Mouse (Mus musculus) embryonic facial prominence, embryonic 12.5 days (tissue): ENCODE measurements around the gene Cenpi. TPM values are rescaled to one million over a fixed set of nuclear protein-coding genes. Genes with fewer than 3 reads are reported as not detected.
"Not testable (repeated sequence)": the region's sequence is repeated elsewhere in the genome, so short reads cannot be mapped to it uniquely, and the experiment has no call there.

Source experiments
- ATAC-seq: fragments of 200-750 bp; cut with Nextera tagmentation; 2 replicates; pipeline ENCODE4 v1.8.0; 2017; ENCODE audit not compliant: insufficient number of reproducible peaks, insufficient read depth, low FRiP score, low TSS enrichment
- H3K27ac ChIP-seq: fragments of 300-500 bp; sonication (generic); 2 replicates; pipeline ENCODE4 v1.5.1; 2016; ENCODE audit warnings: mild to moderate bottlenecking
- H3K27me3 ChIP-seq: fragments of 300-500 bp; sonication (generic); 2 replicates; pipeline ENCODE4 v1.6.1; 2016; ENCODE audit warnings: mild to moderate bottlenecking, moderate library complexity
- H3K36me3 ChIP-seq: fragments of 300-500 bp; sonication (generic); 2 replicates; pipeline ENCODE4 v1.6.1; 2016; ENCODE audit warnings: mild to moderate bottlenecking
- H3K4me1 ChIP-seq: fragments of 300-500 bp; sonication (generic); 2 replicates; pipeline ENCODE4 v1.6.1; 2016
- H3K4me2 ChIP-seq: fragments of 300-500 bp; sonication (generic); replicated peaks from 2 replicates; pipeline ENCODE4 v1.6.1; 2016; ENCODE audit warnings: mild to moderate bottlenecking, moderate library complexity
- H3K4me3 ChIP-seq: fragments of 300-500 bp; sonication (generic); 2 replicates; pipeline ENCODE4 v1.5.1; 2016; ENCODE audit warnings: mild to moderate bottlenecking
- H3K9ac ChIP-seq: fragments of 300-500 bp; sonication (generic); 2 replicates; pipeline ENCODE4 v1.6.1; 2016; ENCODE audit warnings: mild to moderate bottlenecking, moderate library complexity
- H3K9me3 ChIP-seq: fragments of 300-500 bp; sonication (generic); 2 replicates; pipeline ENCODE4 v1.6.1; 2016; ENCODE audit warnings: mild to moderate bottlenecking, moderate library complexity
- WGBS: fragments of 180-500 bp; shearing (Covaris S2); methylation state at CpG from one replicate; pipeline ENCODE4 v1.1.7; 2016; 5-methylcytosine and 5-hydroxymethylcytosine counted together
- polyA plus RNA-seq: library from polyadenylated mRNA; unstranded; fragments of >200 nt; fragmentation: Nextera tagmentation; extraction: Ambion mirVana; gene quantifications from 2 replicates; pipeline ENCODE4 v1.2.1, GENCODE M21; 2016

Cenpi gene
- polyA plus RNA-seq, 1 experiment from 2014 or later = 26.5 TPM

- H3K4me3 ChIP-seq = peak overlapping the region; percentile 47
- H3K4me2 ChIP-seq = peak overlapping the region; percentile 55
- H3K27ac ChIP-seq = no peak overlapping the region
- no peaks in the 10 kb centered on the region for H3K36me3 ChIP-seq
- H3K27me3 ChIP-seq = peaks cover 5% of the 10 kb centered on the region
- 28% methylated on average over 4 of the region's 4 CpGs for WGBS
- no peak for ATAC-seq
- H3K9ac ChIP-seq = no peak overlapping the region
- H3K9me3 ChIP-seq = no peaks in the 10 kb centered on the region
- H3K4me1 ChIP-seq = no peaks in the 10 kb centered on the region
Measured at GRCm38 (mm10) chrX:134297195-134297594, 10.7 kb upstream of the Cenpi start.

GRCm38 (mm10) chrX:134300219-134300618, 7.7 kb upstream of the Cenpi start:
- Histone ChIP-seq H3K36me3 (no peaks in the 10 kb centered on the region), H3K27ac (no peak overlapping the region), H3K27me3 (no peaks in the 10 kb centered on the region; the same call in 1 of the 2 replicates), H3K9ac (no peak overlapping the region), H3K4me2 (no peak overlapping the region), H3K4me3 (no peak overlapping the region), H3K4me1 (no peaks in the 10 kb centered on the region), H3K9me3 (no peaks in the 10 kb centered on the region)
- no peak for ATAC-seq
- WGBS = 68% methylated on average over 5 of the region's 5 CpGs

- Histone ChIP-seq H3K9ac (no peak overlapping the region), H3K36me3 (no peaks in the 10 kb centered on the region), H3K4me3 (no peak overlapping the region), H3K9me3 (no peaks in the 10 kb centered on the region), H3K4me2 (no peak overlapping the region), H3K4me1 (no peaks in the 10 kb centered on the region), H3K27ac (no peak overlapping the region), H3K27me3 (no peaks in the 10 kb centered on the region; the same call in 1 of the 2 replicates)
- 94% methylated on average over 1 of the region's 1 CpGs for WGBS
- ATAC-seq = no peak
Measured at GRCm38 (mm10) chrX:134303287-134303686, 4.6 kb upstream of the Cenpi start.

GRCm38 (mm10) chrX:134308275-134308634, 371 bp downstream of the Cenpi start:
- Histone ChIP-seq H3K4me1 (no peaks in the 10 kb centered on the region), H3K9ac (0 out of 2 replicates have a peak overlapping the region, but pooled peaks have one; percentile 15), H3K27ac (no peak overlapping the region), H3K27me3 (no peaks in the 10 kb centered on the region), H3K4me2 (peak overlapping the region; percentile 44), H3K4me3 (peak overlapping the region; percentile 40), H3K36me3 (no peaks in the 10 kb centered on the region), H3K9me3 (no peaks in the 10 kb centered on the region)
- ATAC-seq = peak; percentile 67; the same call in 1 of the 2 replicates
- WGBS = 14% methylated on average over 9 of the region's 9 CpGs

- not testable (repeated sequence) for H3K4me3 ChIP-seq, H3K4me2 ChIP-seq, H3K27me3 ChIP-seq, H3K9ac ChIP-seq, H3K27ac ChIP-seq, H3K9me3 ChIP-seq, H3K36me3 ChIP-seq, H3K4me1 ChIP-seq, ATAC-seq
- WGBS = 81% methylated on average over 7 of the region's 7 CpGs
Measured at GRCm38 (mm10) chrX:134311193-134311592, 3.3 kb downstream of the Cenpi start.

GRCm38 (mm10) chrX:134319153-134319932, 11.5 kb downstream of the Cenpi start:
- Histone ChIP-seq H3K9me3 (no peaks in the 10 kb centered on the region), H3K4me3 (no peak overlapping the region), H3K4me1 (no peaks in the 10 kb centered on the region), H3K27me3 (no peaks in the 10 kb centered on the region), H3K9ac (no peak overlapping the region), H3K27ac (no peak overlapping the region), H3K4me2 (no peak overlapping the region), H3K36me3 (peaks cover 2% of the 10 kb centered on the region; the same call in 1 of the 2 replicates)
- no peak for ATAC-seq
- WGBS = 81% methylated on average over 2 of the region's 2 CpGs

- ATAC-seq = no peak
- Histone ChIP-seq H3K27ac (no peak overlapping the region), H3K4me2 (no peak overlapping the region), H3K36me3 (0 out of 2 replicates have a peak, but pooled peaks cover 5% of the 10 kb centered on the region), H3K4me3 (no peak overlapping the region), H3K4me1 (no peaks in the 10 kb centered on the region), H3K27me3 (no peaks in the 10 kb centered on the region), H3K9ac (no peak overlapping the region), H3K9me3 (no peaks in the 10 kb centered on the region)
- 91% methylated on average over 2 of the region's 2 CpGs for WGBS
Measured at GRCm38 (mm10) chrX:134333280-134333679, 25.4 kb downstream of the Cenpi start.

- 75% methylated on average over 2 of the region's 2 CpGs for WGBS
- Histone ChIP-seq H3K4me2 (no peak overlapping the region), H3K27me3 (no peaks in the 10 kb centered on the region)
Measured at GRCm38 (mm10) chrX:134342735-134343134, 34.9 kb downstream of the Cenpi start.

GRCm38 (mm10) chrX:134350205-134350604, 42.3 kb downstream of the Cenpi start:
- Histone ChIP-seq H3K27me3 (no peaks in the 10 kb centered on the region), H3K4me1 (no peaks in the 10 kb centered on the region), H3K27ac (no peak overlapping the region), H3K9me3 (no peaks in the 10 kb centered on the region), H3K4me3 (no peak overlapping the region), H3K4me2 (no peak overlapping the region), H3K9ac (no peak overlapping the region), H3K36me3 (no peaks in the 10 kb centered on the region; the same call in 1 of the 2 replicates)
- no peak for ATAC-seq
- 90% methylated on average over 6 of the region's 6 CpGs for WGBS

More at GRCm38 (mm10) chrX:134342735-134343134, 34.9 kb downstream of the Cenpi start:
- Histone ChIP-seq H3K4me1 (no peaks in the 10 kb centered on the region), H3K9ac (no peak overlapping the region), H3K4me3 (no peak overlapping the region), H3K9me3 (no peaks in the 10 kb centered on the region), H3K36me3 (no peaks in the 10 kb centered on the region; the same call in 1 of the 2 replicates), H3K27ac (no peak overlapping the region)
- no peak for ATAC-seq

- Histone ChIP-seq H3K27me3 (no peaks in the 10 kb centered on the region), H3K9ac (no peak overlapping the region), H3K36me3 (no peaks in the 10 kb centered on the region), H3K4me2 (no peak overlapping the region), H3K4me3 (no peak overlapping the region), H3K27ac (no peak overlapping the region), H3K9me3 (no peaks in the 10 kb centered on the region), H3K4me1 (no peaks in the 10 kb centered on the region)
- no peak for ATAC-seq
Measured at GRCm38 (mm10) chrX:134353848-134354247, 46.0 kb downstream of the Cenpi start.

- 80% methylated on average over 4 of the region's 4 CpGs for WGBS
- H3K36me3 ChIP-seq = no peaks in the 10 kb centered on the region
- no peak overlapping the region for H3K4me2 ChIP-seq
- no peaks in the 10 kb centered on the region for H3K27me3 ChIP-seq
- H3K27ac ChIP-seq = no peak overlapping the region
- no peak overlapping the region for H3K9ac ChIP-seq
- no peaks in the 10 kb centered on the region for H3K9me3 ChIP-seq
- ATAC-seq = no peak
- no peaks in the 10 kb centered on the region for H3K4me1 ChIP-seq
- no peak overlapping the region for H3K4me3 ChIP-seq
Measured at GRCm38 (mm10) chrX:134359336-134359735, 51.5 kb downstream of the Cenpi start.

- Histone ChIP-seq H3K36me3 (no peaks in the 10 kb centered on the region), H3K4me1 (no peaks in the 10 kb centered on the region), H3K4me2 (no peak overlapping the region), H3K4me3 (no peak overlapping the region), H3K9me3 (no peaks in the 10 kb centered on the region), H3K27ac (no peak overlapping the region), H3K9ac (no peak overlapping the region), H3K27me3 (no peaks in the 10 kb centered on the region)
- 86% methylated on average over 4 of the region's 4 CpGs for WGBS
- ATAC-seq = no peak
Measured at GRCm38 (mm10) chrX:134362156-134362555, 54.3 kb downstream of the Cenpi start.
